Mouse (Mus musculus) MEL (cell line): ENCODE measurements at regions not wholly inside any gene's neighbourhood (a gene's known extent, or its start where the extent isn't known, plus 50 kb on each side); places are given as distances from the start of the nearest gene placed in this dataset.

Experiments
- DNase-seq: peaks from one replicate; pipeline ENCODE4 v3.0.0; 2011; ENCODE audit warnings: low read depth, low spot score
- H3K27ac ChIP-seq: 2 replicates; pipeline ENCODE4 v1.5.1; 2012; ENCODE audit warnings: low read depth, mild to moderate bottlenecking, control low read depth, low read length, moderate library complexity; ENCODE audit not compliant: control insufficient read depth
- H3K27me3 ChIP-seq, 2 experiments: fragments of 150-350 bp in 1 of 2; sonication (generic) in 1 of 2; 2 replicates each; pipeline ENCODE4 v1.6.1; 2012; ENCODE audit warnings: low read length in 2 of 2, mild to moderate bottlenecking in 2 of 2, improper control_type of control experiment in 1 of 2, moderate library complexity in 1 of 2; ENCODE audit not compliant: insufficient read depth in 2 of 2, control insufficient read depth in 1 of 2
- H3K36me3 ChIP-seq, 2 experiments: 2 replicates each; pipeline ENCODE4 v1.6.1; 2012 to 2014; ENCODE audit warnings: low read length in 2 of 2, improper control_type of control experiment in 1 of 2, inconsistent platforms in 1 of 2, mild to moderate bottlenecking in 1 of 2; ENCODE audit not compliant: insufficient read depth in 2 of 2, control insufficient read depth in 1 of 2
- H3K4me1 ChIP-seq, 2 experiments: fragments of 150-350 bp in 1 of 2; sonication (generic) in 1 of 2; 2 replicates each; pipeline ENCODE4 v1.6.1; 2012; ENCODE audit warnings: low read length in 2 of 2, improper control_type of control experiment in 1 of 2, mild to moderate bottlenecking in 1 of 2; ENCODE audit not compliant: insufficient read depth in 2 of 2, control insufficient read depth in 1 of 2
- H3K4me3 ChIP-seq, 2 experiments: fragments of 150-350 bp in 1 of 2; sonication (generic) in 1 of 2; 2 replicates each; pipeline ENCODE4 v1.5.1; 2012; ENCODE audit warnings: low read depth in 2 of 2, low read length in 2 of 2, mild to moderate bottlenecking in 2 of 2, moderate library complexity in 2 of 2, control low read depth in 1 of 2, improper control_type of control experiment in 1 of 2; ENCODE audit not compliant: control insufficient read depth in 1 of 2, insufficient read depth in 1 of 2
- H3K79me2 ChIP-seq: 2 replicates; pipeline ENCODE4 v1.6.1; 2012; ENCODE audit warnings: mild to moderate bottlenecking, low read length, moderate library complexity; ENCODE audit not compliant: control insufficient read depth, poor library complexity, insufficient read depth
- H3K9ac ChIP-seq: 2 replicates; pipeline ENCODE4 v1.6.1; 2012; ENCODE audit warnings: low read depth, mild to moderate bottlenecking, control low read depth, low read length, moderate library complexity; ENCODE audit not compliant: control insufficient read depth, poor library complexity, severe bottlenecking
- H3K9me3 ChIP-seq: fragments of 150-350 bp; sonication (generic); replicated peaks from 2 replicates; pipeline ENCODE4 v1.6.1; 2012; ENCODE audit warnings: mild to moderate bottlenecking, low read length, improper control_type of control experiment, moderate library complexity; ENCODE audit not compliant: insufficient read depth
- CHD1 ChIP-seq: IDR thresholded peaks from 2 replicates; pipeline ENCODE4 v1.6.1; 2012; ENCODE audit warnings: low read depth, mild to moderate bottlenecking, inconsistent platforms, low read length, improper control_type of control experiment
- CHD2 ChIP-seq: IDR thresholded peaks from 2 replicates; pipeline ENCODE4 v1.6.1; 2011; ENCODE audit warnings: low read length, improper control_type of control experiment
- E2F4 ChIP-seq: IDR thresholded peaks from 2 replicates; pipeline ENCODE4 v1.6.1; 2011; ENCODE audit warnings: low read depth, low read length, improper control_type of control experiment, borderline replicate concordance
- EP300 ChIP-seq, 2 experiments: IDR thresholded peaks; 2 replicates each; pipeline ENCODE4 v1.6.1; 2011; ENCODE audit warnings: improper control_type of control experiment in 2 of 2, low read length in 2 of 2, low read depth in 1 of 2, mild to moderate bottlenecking in 1 of 2
- KAT2A ChIP-seq: conservative IDR thresholded peaks from 2 replicates; pipeline ENCODE4 v1.6.1; 2012; ENCODE audit warnings: low read depth, low read length, improper control_type of control experiment, inconsistent platforms
- MAFK ChIP-seq: IDR thresholded peaks from 2 replicates; pipeline ENCODE4 v1.6.1; 2011; ENCODE audit warnings: low read depth, mild to moderate bottlenecking, low read length, improper control_type of control experiment, borderline replicate concordance
- MAZ ChIP-seq: IDR thresholded peaks from 2 replicates; pipeline ENCODE4 v1.6.1; 2012; ENCODE audit warnings: low read depth, mild to moderate bottlenecking, inconsistent platforms, low read length, improper control_type of control experiment
- MEF2A ChIP-seq: IDR thresholded peaks from 2 replicates; pipeline ENCODE4 v1.6.1; 2014; ENCODE audit warnings: low read depth, mild to moderate bottlenecking, inconsistent platforms, low read length, improper control_type of control experiment; ENCODE audit not compliant: poor library complexity, insufficient replicate concordance, severe bottlenecking; ENCODE audit errors: extremely low read depth
- MXI1 ChIP-seq: IDR thresholded peaks from 2 replicates; pipeline ENCODE4 v1.6.1; 2011; ENCODE audit warnings: mild to moderate bottlenecking, low read depth, low read length, improper control_type of control experiment
- MYB ChIP-seq: IDR thresholded peaks from 2 replicates; pipeline ENCODE4 v1.6.1; 2011; ENCODE audit warnings: mild to moderate bottlenecking, low read depth, low read length, improper control_type of control experiment
- MYC ChIP-seq: IDR thresholded peaks from 2 replicates; pipeline ENCODE4 v1.6.1; 2011; ENCODE audit warnings: low read depth, mild to moderate bottlenecking, low read length, improper control_type of control experiment, moderate library complexity
- NELFE ChIP-seq: IDR thresholded peaks from 2 replicates; pipeline ENCODE4 v1.6.1; 2011; ENCODE audit warnings: low read depth, low read length, improper control_type of control experiment
- NRF1 ChIP-seq: IDR thresholded peaks from 2 replicates; pipeline ENCODE4 v1.6.1; 2014; ENCODE audit warnings: low read depth, mild to moderate bottlenecking, inconsistent platforms, low read length, improper control_type of control experiment, moderate library complexity; ENCODE audit not compliant: poor library complexity, insufficient read depth, severe bottlenecking
- SMC3 ChIP-seq: IDR thresholded peaks from 2 replicates; pipeline ENCODE4 v1.6.1; 2011; ENCODE audit warnings: low read depth, low read length, improper control_type of control experiment
- TAL1 ChIP-seq: IDR thresholded peaks from 2 replicates; pipeline ENCODE4 v1.6.1; 2012; ENCODE audit warnings: mild to moderate bottlenecking, inconsistent platforms, low read length, moderate library complexity, mixed read lengths
- TBP ChIP-seq: IDR thresholded peaks from 2 replicates; pipeline ENCODE4 v1.8.0; 2011; ENCODE audit warnings: low read depth, low read length, improper control_type of control experiment
- TCF12 ChIP-seq: IDR thresholded peaks from 2 replicates; pipeline ENCODE4 v1.6.1; 2014; ENCODE audit warnings: low read depth, mild to moderate bottlenecking, inconsistent platforms, low read length, improper control_type of control experiment, moderate library complexity
- UBTF ChIP-seq: IDR thresholded peaks from 2 replicates; pipeline ENCODE4 v1.6.1; 2012; ENCODE audit warnings: low read depth, mild to moderate bottlenecking, inconsistent platforms, low read length, improper control_type of control experiment, moderate library complexity, borderline replicate concordance; ENCODE audit not compliant: insufficient read depth
- USF1 ChIP-seq: IDR thresholded peaks from 2 replicates; pipeline ENCODE4 v1.6.1; 2014; ENCODE audit warnings: low read depth, mild to moderate bottlenecking, inconsistent platforms, low read length, improper control_type of control experiment, moderate library complexity
- USF2 ChIP-seq, 2 experiments: IDR thresholded peaks; 2 replicates each; pipeline ENCODE4 v1.6.1; 2011 to 2012; ENCODE audit warnings: improper control_type of control experiment in 2 of 2, low read length in 2 of 2, borderline replicate concordance in 1 of 2, inconsistent platforms in 1 of 2, low read depth in 1 of 2, mild to moderate bottlenecking in 1 of 2; ENCODE audit not compliant: insufficient read depth in 1 of 2
- ZKSCAN1 ChIP-seq: IDR thresholded peaks from 2 replicates; pipeline ENCODE4 v1.6.1; 2012; ENCODE audit warnings: low read depth, mild to moderate bottlenecking, inconsistent platforms, low read length, improper control_type of control experiment, moderate library complexity
- ZMIZ1 ChIP-seq: IDR thresholded peaks from 2 replicates; pipeline ENCODE4 v1.6.1; 2012; ENCODE audit warnings: low read depth, mild to moderate bottlenecking, inconsistent platforms, low read length, improper control_type of control experiment, moderate library complexity
- ZNF384 ChIP-seq: IDR thresholded peaks from 2 replicates; pipeline ENCODE4 v1.6.1; 2012; ENCODE audit warnings: low read depth, mild to moderate bottlenecking, inconsistent platforms, low read length, improper control_type of control experiment

GRCm38 (mm10) chr11:104072591-104073183, 60.0 kb upstream of the Crhr1 start:
- DNase-seq = peak; percentile 8
- H3K27ac ChIP-seq = no peak overlapping the region
- H3K79me2 ChIP-seq = no peaks in the 10 kb centered on the region
- no peak overlapping the region for H3K9ac ChIP-seq
- H3K36me3 ChIP-seq = no peaks in the 10 kb centered on the region
- TF ChIP-seq UBTF (peak; percentile 71; the same call in 1 of the 2 replicates), ZNF384 (no peak), SMC3 (no peak), CHD1 (no peak), TBP (no peak), TAL1 (no peak), EP300 (IDR thresholded peaks at IDR 0.05; ENCODE audit: low read depth in 1 of 2, low read length in 2 of 2) (no peak)
- no peaks in the 10 kb centered on the region for H3K9me3 ChIP-seq
- H3K27me3 ChIP-seq = peaks cover 0 to 1% of the 10 kb centered on the region in 2 experiments; a peak in 2 of 4 replicates
- H3K4me1 ChIP-seq = no peaks in the 10 kb centered on the region
- no peak overlapping the region for H3K4me3 ChIP-seq

- no peak overlapping the region for H3K9ac ChIP-seq
- no peaks in the 10 kb centered on the region for H3K79me2 ChIP-seq
- TF ChIP-seq E2F4 = no peak
- no peak for TF ChIP-seq MXI1
- no peak for TF ChIP-seq ZKSCAN1
- TF ChIP-seq MYC = no peak
- TF ChIP-seq NRF1 = no peak
- no peak for TF ChIP-seq MYB
- no peak for TF ChIP-seq USF1
- TF ChIP-seq MEF2A = no peak
- no peak for TF ChIP-seq TCF12
- TF ChIP-seq KAT2A = no peak
- TF ChIP-seq CHD2 = no peak
- no peak for TF ChIP-seq NELFE
- TF ChIP-seq USF2 (IDR thresholded peaks at IDR 0.05; ENCODE audit: borderline replicate concordance in 1 of 2, insufficient read depth in 1 of 2, low read depth in 1 of 2, low read length in 2 of 2) = no peak
- TF ChIP-seq MAFK = no peak
- TF ChIP-seq ZMIZ1 = no peak
- TF ChIP-seq ZNF384 = no peak
- TF ChIP-seq TAL1 = no peak
- TF ChIP-seq MAZ = no peak
- no peak for DNase-seq
- H3K4me1 ChIP-seq = no peaks in the 10 kb centered on the region
- no peak overlapping the region for H3K27ac ChIP-seq
- no peak overlapping the region for H3K4me3 ChIP-seq
- H3K9me3 ChIP-seq = no peaks in the 10 kb centered on the region
- H3K36me3 ChIP-seq = no peaks in the 10 kb centered on the region
- H3K27me3 ChIP-seq = peaks cover 0 to 1% of the 10 kb centered on the region in 2 experiments; a peak in 2 of 4 replicates
Observed at GRCm38 (mm10) chr11:104074763-104075162, 57.9 kb upstream of the Crhr1 start.
